Mouse (Mus musculus): Measurements from ENCODE around the gene 1110008P14Rik.
A peak's percentile ranks its signal among the peaks of the same experiment; 100 is the strongest.

The 1110008P14Rik gene

DNA sequence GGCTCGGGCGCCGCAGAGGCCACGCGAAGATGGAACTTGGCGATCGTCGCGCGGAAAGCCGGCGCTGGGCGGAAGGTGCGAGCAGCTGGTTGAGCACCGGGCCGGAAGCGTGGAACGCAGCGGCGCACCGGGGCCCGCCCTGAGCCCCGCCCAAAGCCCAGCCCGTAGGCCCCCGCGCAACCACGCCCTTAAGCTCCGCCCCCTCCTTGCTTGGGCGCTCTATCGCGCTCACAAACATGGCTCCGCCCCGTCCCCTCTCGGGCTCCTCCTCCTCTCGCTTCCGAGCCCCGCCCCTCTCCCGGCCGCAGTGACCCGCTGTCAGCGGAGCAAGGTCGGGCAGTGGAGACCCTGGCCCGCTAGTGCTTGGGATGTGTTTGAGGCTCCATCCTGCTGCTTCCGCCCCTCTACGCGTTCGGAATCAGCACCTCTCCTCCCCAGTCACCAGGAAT lies at the start of gene 1110008P14Rik:
1110008P14Rik (minus strand) TSS at position 164 of the 449 bp plus-strand sequence.
- DNase-seq (ENCODE audit: low read depth) = peak; percentile 96

GRCm38 (mm10) chr2:32430701-32431676 lies 49.3 kb upstream of the 1110008P14Rik start:
- DNase-seq (ENCODE audit: low read depth) = no peak

DNA sequence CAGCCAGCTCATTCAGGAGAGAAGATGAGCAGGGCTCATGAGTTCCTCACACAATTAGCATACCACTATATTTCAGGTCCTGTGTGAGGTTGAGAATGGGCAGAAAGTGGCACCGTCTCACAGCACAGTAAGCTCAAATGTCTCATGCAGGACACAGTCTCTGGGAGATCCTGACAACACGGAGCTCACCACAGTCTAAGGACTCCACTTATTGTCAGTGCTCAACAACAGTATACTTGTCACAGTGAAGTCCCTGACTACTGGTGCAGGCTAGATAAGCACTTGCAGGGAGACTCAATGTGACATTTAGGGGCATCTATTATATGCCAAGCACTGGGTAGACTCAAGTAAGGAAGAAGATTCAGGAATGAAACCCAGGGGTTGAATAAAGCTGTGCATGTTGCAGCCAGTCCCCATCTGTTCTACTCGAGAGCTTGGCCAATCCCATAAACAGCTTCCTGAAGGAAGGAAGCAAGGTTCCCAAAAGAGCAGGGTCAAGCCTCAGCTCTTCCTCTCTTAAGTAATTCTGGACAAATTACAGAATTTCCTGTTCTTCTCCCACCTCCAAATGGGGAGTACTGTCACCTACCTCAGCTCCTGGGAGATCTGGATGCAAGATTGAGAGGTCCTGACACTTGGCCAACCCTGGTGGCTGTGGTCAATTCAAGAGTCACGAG lies 47.6 kb upstream of the 1110008P14Rik start:
- DNase-seq (ENCODE audit: low read depth) = no peak

DNA sequence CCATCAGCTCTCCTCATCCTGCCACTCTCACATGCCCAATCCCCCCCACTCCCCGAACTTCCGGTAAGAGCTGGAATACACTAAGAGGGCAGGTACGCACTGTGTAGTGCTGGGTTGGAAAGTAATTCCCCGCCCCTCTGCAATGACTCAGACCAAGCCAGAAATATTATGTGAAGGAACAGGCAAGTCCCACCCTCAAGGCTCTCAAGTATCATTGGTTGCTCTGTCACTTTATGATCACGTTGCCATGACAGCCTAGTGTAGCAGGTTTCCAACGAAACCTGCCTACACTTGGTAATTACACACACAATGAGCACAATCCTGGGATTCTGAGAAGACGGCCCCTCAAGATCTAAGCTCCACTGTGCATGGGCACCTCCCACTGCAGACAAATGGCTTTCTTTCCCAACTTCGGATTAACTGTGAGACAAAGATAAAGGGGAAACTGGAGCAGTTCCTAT lies 46.6 kb upstream of the 1110008P14Rik start:
- peak; percentile 44 for DNase-seq (ENCODE audit: low read depth)

- no peak for DNase-seq (ENCODE audit: low read depth)
Measured at GRCm38 (mm10) chr2:32427720-32428119, 46.0 kb upstream of the 1110008P14Rik start.

DNA sequence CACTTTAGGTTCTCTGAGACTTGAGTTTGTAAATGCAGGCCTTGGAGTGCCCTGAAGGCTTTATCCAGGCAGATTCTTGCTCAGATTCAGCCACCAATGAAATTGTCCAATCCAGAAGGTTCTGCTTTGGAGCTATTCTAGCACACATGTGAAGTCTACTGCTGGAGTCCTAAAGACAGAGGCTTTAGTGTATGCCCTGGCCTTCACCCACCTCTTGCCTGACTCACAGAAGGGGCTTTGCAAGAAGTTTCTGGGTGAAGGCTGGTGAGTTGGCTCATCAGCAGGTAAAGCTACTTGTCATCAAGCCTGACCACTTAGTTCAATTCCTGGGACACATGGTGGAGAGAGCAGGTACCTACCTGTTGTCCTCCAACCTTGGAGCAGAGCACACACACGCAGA lies 44.4 kb upstream of the 1110008P14Rik start:
- no peak for DNase-seq (ENCODE audit: low read depth)

GRCm38 (mm10) chr2:32425568-32425967 lies 43.8 kb upstream of the 1110008P14Rik start:
- DNase-seq (ENCODE audit: low read depth) = no peak

GRCm38 (mm10) chr2:32424796-32425195 lies 43.1 kb upstream of the 1110008P14Rik start:
- peak; percentile 41 for DNase-seq (ENCODE audit: low read depth)

- DNase-seq (ENCODE audit: low read depth) = peak; percentile 94
Measured at GRCm38 (mm10) chr2:32423481-32424331, 42.0 kb upstream of the 1110008P14Rik start.

GRCm38 (mm10) chr2:32421851-32422251 lies 40.1 kb upstream of the 1110008P14Rik start:
- DNase-seq (ENCODE audit: low read depth) = no peak

DNA sequence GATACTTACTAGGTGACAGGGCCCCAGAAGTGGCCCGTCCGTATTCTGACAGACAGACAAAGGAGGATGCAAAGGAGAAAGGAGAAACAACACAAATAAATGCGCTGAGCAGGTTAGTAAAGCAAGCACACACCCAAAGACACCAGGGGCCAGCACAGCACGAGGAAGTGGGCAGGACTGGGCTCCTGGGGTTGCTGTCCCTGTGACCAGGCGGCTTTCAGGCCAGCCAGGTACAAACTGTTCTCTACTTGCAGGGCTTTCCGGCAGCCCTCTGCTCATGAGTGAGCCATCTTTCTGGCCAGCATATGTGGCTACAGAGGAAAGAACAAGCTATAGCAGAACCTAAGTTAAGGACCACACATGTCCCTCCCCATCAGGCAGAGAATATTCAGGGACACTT lies 38.9 kb upstream of the 1110008P14Rik start:
- no peak for DNase-seq (ENCODE audit: low read depth)

DNA sequence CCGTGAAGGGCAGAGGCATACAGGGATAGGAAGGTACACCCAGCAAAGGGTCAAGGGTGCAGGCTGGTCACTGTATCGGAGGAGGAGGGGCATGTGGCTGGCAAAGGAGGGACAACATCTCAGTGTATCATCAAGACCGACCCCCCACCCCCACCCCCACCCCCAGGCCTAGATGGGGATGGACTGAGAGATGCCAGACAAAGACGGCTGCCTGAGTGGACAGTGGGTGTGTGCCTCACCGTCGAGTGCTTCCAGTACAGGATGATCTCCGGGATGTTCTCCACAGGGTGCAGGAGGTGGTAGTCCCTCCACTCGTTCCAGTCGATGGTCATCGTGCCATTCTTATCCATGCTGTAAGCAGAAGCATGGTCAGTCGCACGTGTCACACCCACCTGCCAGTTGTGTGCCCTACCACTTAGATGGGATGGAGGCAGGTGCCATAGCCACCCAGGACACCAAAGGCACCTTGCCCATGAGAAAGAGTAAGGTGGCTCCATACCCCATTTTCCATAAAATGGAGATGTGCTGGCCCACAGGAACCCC lies 38.4 kb upstream of the 1110008P14Rik start:
- DNase-seq (ENCODE audit: low read depth) = no peak

DNA sequence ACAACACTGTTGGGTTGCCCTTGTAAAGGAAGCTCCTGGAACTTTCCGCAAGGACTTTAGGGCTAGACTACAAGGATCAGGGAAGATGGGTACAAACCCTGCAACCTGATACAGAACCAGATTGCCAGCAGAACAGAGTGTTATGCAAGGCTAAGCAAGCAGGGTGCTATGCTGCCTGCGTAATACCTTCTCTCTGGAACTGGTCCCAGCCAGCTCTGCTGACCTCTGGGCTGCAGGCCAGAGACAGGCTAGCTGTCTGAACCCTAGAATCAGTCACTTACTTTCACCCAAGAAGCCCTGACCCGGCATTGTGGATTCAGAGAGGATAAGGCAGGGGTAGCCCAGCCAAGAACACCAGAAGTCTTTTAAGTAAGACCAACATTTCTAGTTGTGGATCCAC lies 37.6 kb upstream of the 1110008P14Rik start:
- peak; percentile 88 for DNase-seq (ENCODE audit: low read depth)

DNA sequence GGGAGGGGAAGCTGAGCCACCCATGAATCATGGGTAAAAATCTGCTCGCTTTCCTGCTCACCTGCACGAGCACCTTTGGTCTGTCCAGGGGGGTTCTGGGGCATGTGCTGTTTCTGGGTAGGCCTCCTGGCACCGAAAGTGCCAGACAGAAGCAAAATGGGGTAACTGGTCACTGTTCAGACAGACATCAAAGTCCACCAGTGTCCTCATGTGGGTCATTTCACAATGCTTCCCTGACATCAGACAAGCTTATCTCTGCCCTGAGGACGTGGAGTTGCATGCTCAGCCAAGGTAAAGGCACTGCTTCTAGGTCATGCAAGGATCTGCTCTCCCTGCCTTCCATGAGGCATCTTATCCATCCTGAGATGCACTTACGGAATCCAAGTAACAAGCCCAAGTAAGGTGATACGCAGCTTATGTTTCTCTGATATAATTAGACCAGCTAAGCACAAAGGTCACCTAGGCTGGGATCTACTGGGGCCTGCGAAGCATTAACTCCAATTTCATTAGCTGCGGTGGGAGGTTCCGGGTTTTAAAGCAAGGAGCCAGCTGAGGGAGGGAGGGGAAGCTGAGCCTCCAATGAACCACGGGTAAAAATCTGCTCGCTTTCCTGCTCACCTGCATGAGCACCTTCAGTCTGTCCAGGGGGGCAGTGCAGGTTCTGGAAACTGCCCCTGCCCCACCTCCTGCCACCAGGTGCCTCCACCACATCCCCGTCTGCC lies 36.9 kb upstream of the 1110008P14Rik start:
- no peak for DNase-seq (ENCODE audit: low read depth)

- no peak for DNase-seq (ENCODE audit: low read depth)
Measured at GRCm38 (mm10) chr2:32417486-32417885, 35.7 kb upstream of the 1110008P14Rik start.

DNA sequence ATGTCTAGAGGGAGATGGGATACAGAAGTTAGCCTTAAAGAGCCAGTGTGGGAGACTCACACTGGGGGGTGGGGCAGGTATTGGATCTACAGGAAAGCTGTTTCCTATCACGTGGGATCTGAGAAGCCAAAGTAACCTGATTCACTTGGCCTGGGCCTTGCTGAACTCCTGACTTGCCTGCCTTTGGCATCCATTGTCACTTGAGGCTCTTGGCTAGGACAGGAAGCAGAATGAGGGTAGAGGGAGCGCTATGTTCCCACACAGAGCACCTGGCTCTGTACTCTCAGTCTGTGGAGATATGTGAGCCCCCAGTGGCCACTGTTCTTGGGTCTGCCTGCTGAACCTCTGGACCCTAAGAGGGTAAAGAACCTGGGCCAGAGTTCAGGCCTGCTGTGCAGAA lies 34.8 kb upstream of the 1110008P14Rik start:
- no peak for DNase-seq (ENCODE audit: low read depth)

- DNase-seq (ENCODE audit: low read depth) = no peak
Measured at GRCm38 (mm10) chr2:32415801-32416200, 34.1 kb upstream of the 1110008P14Rik start.

GRCm38 (mm10) chr2:32413936-32414335 lies 32.2 kb upstream of the 1110008P14Rik start:
- no peak for DNase-seq (ENCODE audit: low read depth)

DNA sequence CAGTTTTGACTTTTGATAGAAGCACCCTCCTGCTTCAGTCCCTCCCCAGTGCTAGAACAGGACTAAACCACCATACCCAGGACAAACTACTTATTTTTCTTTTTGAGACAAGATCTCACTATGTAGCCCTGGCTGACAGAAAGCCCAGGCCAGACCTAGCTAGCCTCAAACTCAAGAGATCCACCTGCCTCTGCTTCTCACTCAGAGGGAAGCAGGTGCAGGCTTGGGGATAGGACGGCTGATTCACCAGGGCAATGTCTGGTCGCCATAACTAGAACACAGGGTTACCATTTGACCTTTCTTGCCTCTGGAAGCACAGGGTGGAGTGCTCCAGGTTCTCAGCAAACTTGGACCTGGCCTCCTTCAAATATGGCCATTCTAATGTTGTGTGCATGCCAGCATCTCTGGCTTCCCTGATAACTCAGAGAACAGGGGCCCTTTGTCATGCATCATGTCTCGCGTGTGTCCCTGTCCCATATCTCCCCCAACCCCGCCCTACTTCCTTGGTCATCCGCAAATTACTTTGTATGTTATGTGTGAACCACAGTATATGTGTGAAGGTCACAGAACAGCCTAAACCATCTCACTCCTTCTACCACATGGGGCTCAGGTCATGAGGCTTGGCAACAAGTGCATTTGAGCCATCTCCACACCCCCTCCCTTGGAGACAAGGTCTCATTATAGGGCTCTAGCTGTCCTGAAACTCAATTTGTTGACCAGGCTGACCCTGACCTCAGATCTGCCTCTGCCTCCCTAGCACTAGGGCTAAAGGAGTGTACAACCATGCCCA lies 31.2 kb upstream of the 1110008P14Rik start:
- no peak for DNase-seq (ENCODE audit: low read depth)

DNA sequence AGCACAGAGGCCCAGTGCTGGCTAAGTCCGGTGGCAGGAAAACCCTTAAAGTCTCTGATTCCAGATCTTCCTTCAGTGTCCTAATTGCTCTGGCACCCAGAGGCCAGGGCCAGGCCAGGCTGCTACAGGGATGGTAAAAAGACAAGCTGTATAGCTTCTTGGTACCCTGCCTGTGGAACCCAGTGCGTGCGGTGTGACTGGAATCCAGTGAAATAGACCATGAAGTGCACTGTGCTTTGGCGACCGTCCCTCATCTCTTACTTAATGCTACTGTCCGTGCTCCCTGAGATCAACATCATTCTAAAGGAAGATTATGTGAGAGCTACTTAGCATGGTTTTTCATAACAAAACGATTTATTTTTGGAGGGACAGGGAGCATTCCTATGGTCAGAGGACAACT lies 29.7 kb upstream of the 1110008P14Rik start:
- no peak for DNase-seq (ENCODE audit: low read depth)
